Mouse (Mus musculus) monocyte, adult 5-6 weeks (primary cell): ENCODE measurements around the gene Spata45. TPM values are rescaled to one million over a fixed set of nuclear protein-coding genes. Genes with fewer than 3 reads are reported as not detected.
"Not testable (repeated sequence)": the region's sequence is repeated elsewhere in the genome, so short reads cannot be mapped to it uniquely, and the experiment has no call there.

Source experiments
- ATAC-seq: fragments of 153-309, 156-312 bp; replicated peaks from 2 replicates; pipeline ENCODE4 v1.8.0; 2017; ENCODE audit warnings: mild to moderate bottlenecking; ENCODE audit not compliant: low TSS enrichment, insufficient number of reproducible peaks, severe bottlenecking, poor library complexity, low FRiP score
- total RNA-seq: library from RNA; stranded (forward); fragments of 200-1000, 200-491, 200-594 nt; gene quantifications from 3 replicates; pipeline ENCODE4 v1.2.3, GENCODE M21; 2017

The Spata45 gene
- total RNA-seq, result not detected in 3 replicates

GRCm38 (mm10) chr1:191036554-191037334 lies at the start of gene Spata45:
Spata45 (plus strand) TSS chr1:191036639.
- no peak for ATAC-seq

DNA sequence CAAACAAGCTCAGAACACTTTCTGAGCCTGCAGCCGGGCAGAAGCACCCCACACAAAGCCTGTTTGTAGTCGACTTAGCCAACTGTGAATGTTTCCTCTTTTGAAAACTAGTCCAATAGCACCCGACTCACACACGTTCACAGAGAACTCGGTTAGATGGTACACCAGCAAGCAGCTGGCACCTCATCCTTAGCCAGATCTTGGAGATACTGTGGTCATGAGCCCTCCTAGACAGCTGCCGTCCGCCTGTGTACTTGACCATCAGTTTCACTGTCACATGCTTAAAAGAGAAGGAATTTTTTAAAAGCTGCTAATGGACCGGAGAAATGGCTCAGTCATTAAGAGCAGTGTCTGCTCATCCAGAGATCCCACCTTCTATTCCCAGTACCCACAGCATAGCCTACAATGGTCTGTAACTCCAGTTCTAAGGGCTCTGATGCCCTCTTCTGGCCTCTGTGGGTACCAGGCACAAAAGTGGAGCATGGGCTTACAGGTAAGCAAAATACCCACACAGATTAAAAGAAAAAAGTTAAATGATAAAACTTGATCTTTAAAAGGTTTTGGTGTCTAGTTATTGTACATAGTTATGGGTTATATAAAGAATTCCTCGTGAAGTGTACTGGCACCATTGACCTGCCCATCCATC lies 46.9 kb upstream of the Spata45 start:
- no peak for ATAC-seq

DNA sequence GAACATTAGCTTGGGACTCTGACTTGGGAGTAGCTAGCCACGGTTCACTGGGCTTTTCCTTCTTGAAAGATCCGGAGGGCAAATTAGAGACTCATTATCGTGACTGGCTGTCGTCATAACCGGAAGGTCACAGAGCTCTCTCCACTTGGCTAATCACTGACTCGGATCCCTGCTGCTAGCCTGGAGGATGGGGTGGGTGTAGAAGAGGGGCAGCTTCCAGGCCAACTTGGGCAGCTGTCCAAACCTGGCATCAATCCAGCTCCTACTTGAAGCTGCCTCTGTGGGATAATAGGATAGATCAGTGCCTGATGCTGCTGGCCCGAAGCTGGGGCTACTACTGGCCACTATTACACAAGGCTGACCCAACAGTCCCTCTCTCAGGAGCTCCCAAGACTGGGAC lies 40.9 kb upstream of the Spata45 start:
- no peak for ATAC-seq

DNA sequence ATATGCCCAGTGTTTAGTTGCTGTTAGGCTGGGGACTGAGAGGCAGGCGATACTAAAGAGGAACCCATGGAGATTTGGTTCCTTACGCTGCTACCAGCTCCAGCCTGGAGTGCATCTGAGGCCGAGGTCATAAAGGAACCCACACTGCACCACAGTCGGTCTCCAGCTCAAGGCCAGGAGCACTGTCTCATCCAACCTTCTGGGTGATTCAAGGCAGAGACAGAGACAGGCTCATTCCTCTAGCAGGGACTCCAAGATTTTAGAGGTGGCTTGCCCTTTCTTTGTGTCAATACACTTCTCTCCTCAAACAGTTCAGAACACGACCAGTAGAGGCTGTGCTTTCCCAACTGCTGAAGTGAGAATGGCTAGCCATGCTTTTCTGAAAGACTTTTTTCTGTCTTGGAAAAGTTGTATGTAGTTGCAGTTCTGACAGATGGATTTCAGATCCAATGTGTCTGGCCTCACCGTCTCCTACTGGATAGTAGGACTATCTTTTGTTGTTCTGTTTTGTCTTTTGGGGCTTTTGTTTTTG lies 40.0 kb upstream of the Spata45 start:
- no peak for ATAC-seq

GRCm38 (mm10) chr1:190998027-190998426 lies 38.4 kb upstream of the Spata45 start:
- no peak for ATAC-seq

DNA sequence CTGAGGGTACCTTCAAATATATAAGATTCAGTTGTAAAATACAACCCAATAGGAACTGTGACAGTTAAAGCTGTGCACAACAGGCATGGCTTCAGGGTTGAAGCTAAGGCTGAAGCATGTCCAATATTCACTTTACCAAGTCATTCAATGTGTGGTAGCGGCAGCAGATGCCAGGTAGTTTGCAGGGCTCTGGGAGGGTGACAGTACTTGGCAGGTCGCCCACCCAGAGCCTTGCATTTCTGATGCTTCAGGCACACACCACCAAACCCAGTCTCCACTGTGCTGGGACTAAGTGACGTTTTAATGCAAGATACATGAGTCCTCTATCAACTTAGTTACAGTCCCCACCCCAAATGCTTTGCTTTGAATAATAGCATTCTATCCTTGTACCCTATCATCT lies 35.8 kb upstream of the Spata45 start:
- ATAC-seq, result no peak

GRCm38 (mm10) chr1:191002201-191002600 lies 34.2 kb upstream of the Spata45 start:
- ATAC-seq, result no peak

DNA sequence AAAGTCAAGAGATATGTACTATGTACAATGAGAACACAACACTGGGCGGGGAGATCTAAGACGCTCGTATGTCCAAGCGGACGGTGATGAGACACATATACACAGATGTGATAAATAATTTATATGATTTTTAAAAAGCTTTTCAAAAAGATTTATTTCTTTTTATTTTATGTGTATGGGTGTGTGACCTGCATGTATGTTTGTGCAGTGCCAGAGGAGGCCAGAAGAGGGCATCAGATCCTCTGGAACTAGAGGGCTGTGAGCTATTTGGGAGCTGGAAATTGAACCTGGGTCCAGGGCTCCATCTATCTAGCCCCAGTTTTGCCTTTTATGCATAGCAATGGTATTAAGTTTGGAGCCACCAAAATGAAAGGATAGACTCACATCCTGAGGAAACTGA lies 27.7 kb upstream of the Spata45 start:
- ATAC-seq, result no peak

GRCm38 (mm10) chr1:191014271-191014670 lies 22.2 kb upstream of the Spata45 start:
- ATAC-seq, result no peak

- no peak for ATAC-seq
These were observed 16.6 kb upstream of the Spata45 start for GRCm38 (mm10) chr1:191019803-191020202.

DNA sequence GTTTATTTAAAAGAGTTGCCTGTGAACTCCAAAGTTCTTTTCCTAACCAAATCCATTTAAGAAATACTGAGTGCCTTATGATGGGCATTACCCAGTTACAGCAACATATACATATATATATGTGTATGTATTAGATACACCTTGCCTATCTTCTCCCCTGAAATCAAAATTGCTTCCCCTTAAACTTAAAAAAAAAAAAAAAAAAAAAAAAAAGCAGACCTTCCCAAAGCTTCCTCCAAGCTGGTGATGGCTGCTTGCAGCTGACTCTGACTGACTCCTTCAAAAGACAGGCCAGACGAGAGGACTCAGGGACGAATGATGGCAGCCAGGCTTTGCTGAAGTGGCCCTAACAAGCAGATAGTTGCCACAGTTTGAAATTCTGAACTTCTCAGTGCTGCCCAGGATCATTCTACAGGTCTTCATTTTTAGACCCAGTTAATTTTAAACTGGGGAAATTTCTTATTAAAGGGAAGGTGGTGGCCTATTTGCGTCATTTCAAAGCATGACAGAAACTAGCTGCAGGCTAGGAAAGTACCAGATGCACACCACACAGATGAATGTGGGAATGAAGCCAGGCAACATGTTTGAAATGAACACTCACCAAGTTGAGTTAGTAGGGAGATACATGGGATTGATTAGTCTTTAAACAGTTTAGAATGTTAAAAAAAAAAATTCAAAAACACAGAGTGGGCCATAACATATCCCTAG lies 16.1 kb upstream of the Spata45 start:
- ATAC-seq, result no peak

DNA sequence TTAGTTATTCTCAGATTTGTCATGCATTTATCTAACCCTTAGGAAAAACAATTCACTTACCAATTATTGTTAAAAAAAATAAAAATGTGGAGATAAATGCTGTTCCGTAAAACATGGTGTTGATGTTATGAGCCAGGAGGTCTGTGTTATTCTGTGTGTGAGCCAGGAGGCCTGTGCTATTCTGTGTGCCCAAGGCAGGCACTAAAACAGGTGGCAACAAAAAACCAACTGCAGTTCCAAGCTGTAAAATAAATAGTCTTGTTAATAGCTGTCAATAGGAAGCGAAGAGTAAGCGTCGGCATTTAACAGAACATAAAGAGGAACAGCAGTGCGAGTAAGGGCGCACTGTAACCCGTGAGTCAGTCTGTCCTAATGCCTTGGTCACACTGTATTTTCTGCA lies 15.4 kb upstream of the Spata45 start:
- ATAC-seq, result no peak

DNA sequence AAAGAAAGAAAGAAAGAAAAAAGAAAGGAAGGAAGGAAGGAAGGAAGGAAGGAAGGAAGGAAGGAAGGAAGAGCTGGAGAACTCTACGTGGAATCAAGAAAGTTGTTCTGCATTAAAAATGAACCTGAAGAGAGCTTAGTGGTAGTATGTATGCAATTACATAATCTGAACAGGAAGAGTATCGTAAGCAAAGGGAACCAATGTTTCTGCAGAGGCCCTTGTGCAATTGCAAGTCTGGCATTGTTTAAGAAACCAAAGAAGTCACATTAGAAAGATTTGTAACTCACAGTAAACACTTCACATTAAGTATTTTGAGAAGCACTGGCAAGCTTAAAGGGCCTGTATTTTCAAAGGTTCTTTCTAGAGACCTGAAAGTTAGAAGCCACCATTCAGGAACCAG lies 13.3 kb upstream of the Spata45 start:
- peak; percentile 54 for ATAC-seq

- ATAC-seq, result not testable (repeated sequence)
These were observed 12.6 kb upstream of the Spata45 start for GRCm38 (mm10) chr1:191023806-191024205.

GRCm38 (mm10) chr1:191025016-191026012 lies 11.1 kb upstream of the Spata45 start:
- no peak for ATAC-seq

- peak; percentile 98 for ATAC-seq
These were observed 10.3 kb upstream of the Spata45 start, which contains the start of gene Flvcr1 for GRCm38 (mm10) chr1:191026021-191026713. Flvcr1 (minus strand) TSS chr1:191026158.

- no peak for ATAC-seq
These were observed 6.3 kb upstream of the Spata45 start for GRCm38 (mm10) chr1:191030182-191030581.
